Mouse (Mus musculus): ENCODE data around the gene Sult2a8.
"Not testable (repeated sequence)": the region's sequence is repeated elsewhere in the genome, so short reads cannot be mapped to it uniquely, and the experiment has no call there.

The Sult2a8 gene

GRCm38 (mm10) chr7:14446534-14446933, at the start of gene Sult2a8:
Gene Sult2a8 (minus strand): TSS chr7:14446769.
- DNase-seq = no peak

GRCm38 (mm10) chr7:14494130-14494529, 47.6 kb upstream of the Sult2a8 start, which contains the start of gene Sult2a7:
Gene Sult2a7 (minus strand): TSS chr7:14494230.
- no peak for DNase-seq

DNA sequence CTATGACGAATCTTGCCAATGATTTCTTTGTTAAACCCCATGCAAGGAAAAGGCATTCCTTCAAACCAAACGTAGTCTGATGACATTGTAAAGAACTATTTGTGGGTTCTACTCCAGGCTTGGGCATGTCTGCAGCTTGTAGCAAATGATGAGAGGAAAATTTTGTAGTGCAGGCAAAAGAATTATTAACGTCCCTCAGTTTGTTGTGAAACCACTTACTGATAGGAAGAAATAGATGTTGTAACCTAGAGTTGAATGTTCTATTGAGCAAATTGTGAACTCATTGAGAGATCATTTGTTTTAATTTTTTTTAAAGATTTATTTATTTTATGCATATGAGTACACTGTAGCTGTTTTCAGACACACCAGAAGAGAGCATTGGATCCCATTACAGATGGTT, 46.3 kb upstream of the Sult2a8 start:
- no peak for DNase-seq

DNA sequence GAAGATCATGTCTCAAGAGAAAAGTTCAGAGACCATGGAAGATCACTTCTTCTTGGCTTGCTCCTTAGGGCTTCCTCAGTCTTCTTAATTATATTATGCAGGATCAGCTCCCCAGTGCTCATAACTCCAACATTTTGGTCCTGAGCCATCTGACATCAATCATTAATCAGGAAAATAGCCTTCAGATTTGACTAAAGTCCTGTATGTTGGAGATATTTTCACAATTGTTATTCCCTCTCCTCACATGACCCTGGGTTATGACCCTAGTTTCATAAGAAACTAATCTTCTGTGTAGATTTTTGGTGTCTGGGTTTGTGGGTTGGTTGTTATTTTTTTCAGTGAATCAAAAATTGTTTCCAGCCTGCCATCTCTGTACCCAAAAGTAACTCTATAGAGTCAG, 7.0 kb downstream of the Sult2a8 start:
- DNase-seq = no peak

GRCm38 (mm10) chr7:14438484-14438883, 8.1 kb downstream of the Sult2a8 start:
- DNase-seq = no peak

- DNase-seq = no peak
Measured at GRCm38 (mm10) chr7:14438029-14438428, 8.5 kb downstream of the Sult2a8 start.

DNA sequence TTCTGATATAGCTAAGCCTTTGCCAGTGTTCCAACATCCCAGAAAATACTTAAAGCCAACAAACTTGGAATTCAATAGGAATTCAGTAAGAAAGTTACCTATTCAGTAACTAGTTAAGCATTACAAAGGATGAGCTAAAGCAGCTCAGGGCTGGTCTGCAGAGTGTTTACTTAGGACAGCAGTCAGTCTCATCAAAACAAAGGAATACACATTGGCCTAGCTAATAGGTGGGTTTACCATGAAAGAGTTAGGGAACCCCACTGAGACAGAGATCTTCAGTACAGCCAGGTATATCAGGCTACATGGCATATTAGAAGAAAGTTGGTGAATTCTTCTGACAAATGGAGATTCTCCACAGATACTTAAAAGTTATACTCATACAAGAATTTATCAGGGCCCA, 47.2 kb downstream of the Sult2a8 start:
- not testable (repeated sequence) for DNase-seq

DNA sequence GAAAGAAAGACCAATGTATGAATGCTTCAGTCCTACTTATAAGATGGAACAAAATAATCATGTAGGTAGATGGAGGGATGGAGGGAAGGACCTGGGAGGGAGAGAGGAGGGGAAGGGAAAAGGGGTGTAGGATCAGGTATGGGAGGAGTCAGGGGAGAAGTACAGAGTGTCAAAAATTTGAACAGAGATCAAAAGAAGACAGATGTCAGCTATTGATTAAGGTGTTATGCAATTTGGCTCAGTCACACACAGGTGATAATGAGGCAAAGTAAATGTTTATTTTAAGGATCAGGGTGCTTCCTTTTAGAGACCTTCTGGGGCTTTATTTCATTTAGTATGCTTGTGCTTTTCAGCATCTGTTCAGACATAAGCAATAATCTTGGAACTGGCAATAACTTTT, 50.1 kb downstream of the Sult2a8 start:
- DNase-seq = no peak

Data from cerebellum, adult 11-12 months (tissue).